Mouse (Mus musculus): ENCODE measurements around the gene Kif1b. TPM values are rescaled to one million over a fixed set of nuclear protein-coding genes. Genes with fewer than 3 reads are reported as not detected.

The Kif1b gene
- total and polyA plus RNA-seq, 3 experiments = 10.0 to 27.6 (median 17.0) TPM

- Histone ChIP-seq H3K27me3 (replicated peaks) (no peaks in the 10 kb centered on the region), H3K9me3 (replicated peaks; ENCODE audit: low read length) (peaks cover 4% of the 10 kb centered on the region), H3K79me2 (replicated peaks; ENCODE audit: control insufficient read depth, extremely low read depth, insufficient read depth, poor library complexity, severe bottlenecking) (no peaks in the 10 kb centered on the region), H3K4me3 (replicated peaks in 1 of 3; ENCODE audit: low read depth in 2 of 3, low read length in 2 of 3, poor library complexity in 1 of 3) (peak overlapping the region in 2 of 3 experiments; percentile 37 to 56), H3K36me3 (replicated peaks in 1 of 2; ENCODE audit: control insufficient read depth in 1 of 2, insufficient read depth in 1 of 2, low read length in 1 of 2) (peaks cover 37 to 64% of the 10 kb centered on the region in 2 experiments), H3K27ac (ENCODE audit: insufficient read depth, low read depth) (peak overlapping the region; percentile 89), H3K4me2 (ENCODE audit: insufficient read depth, low read depth, poor library complexity, severe bottlenecking) (peak overlapping the region; percentile 82), H3K4me1 (ENCODE audit: control insufficient read depth in 1 of 2, insufficient read depth in 2 of 2) (peaks cover 16 to 32% of the 10 kb centered on the region in 2 experiments), H3K9ac (ENCODE audit: insufficient read depth, low read depth) (peak overlapping the region; percentile 61)
- no peak for DNase-seq (ENCODE audit: extremely low read depth)
- TF ChIP-seq SIN3A (IDR thresholded peaks at IDR 0.05; ENCODE audit: low read length) (0 out of 2 replicates have a peak, but pooled peaks have one; percentile 17), ETS1 (conservative IDR thresholded peaks at IDR 0.05; ENCODE audit: low read depth, low read length) (no peak; the same call in 1 of the 2 replicates), JUN (IDR thresholded peaks at IDR 0.05; ENCODE audit: insufficient read depth, low read depth, low read length) (no peak), ELF1 (IDR thresholded peaks at IDR 0.05; ENCODE audit: low read depth, low read length) (0 out of 2 replicates have a peak, but pooled peaks have one; percentile 25), TCF12 (IDR thresholded peaks at IDR 0.05; ENCODE audit: low read depth, low read length) (no peak; the same call in 1 of the 2 replicates), RCOR1 (conservative IDR thresholded peaks at IDR 0.05; ENCODE audit: low read depth, low read length) (no peak), CTCF (conservative IDR thresholded peaks at IDR 0.05 in 1 of 2, IDR thresholded peaks at IDR 0.05 in 1 of 2; ENCODE audit: low read depth in 2 of 2, low read length in 2 of 2) (no peak), IRF4 (IDR thresholded peaks at IDR 0.05; ENCODE audit: low read depth, low read length) (no peak), UBTF (IDR thresholded peaks at IDR 0.05; ENCODE audit: low read depth, low read length) (no peak), ZNF384 (IDR thresholded peaks at IDR 0.05; ENCODE audit: low read depth, low read length) (peak; percentile 95), MAZ (IDR thresholded peaks at IDR 0.05; ENCODE audit: low read depth, low read length) (no peak), CHD1 (IDR thresholded peaks at IDR 0.05; ENCODE audit: low read depth, low read length) (no peak), MYC (IDR thresholded peaks at IDR 0.05; ENCODE audit: low read depth, low read length) (no peak), RAD21 (IDR thresholded peaks at IDR 0.05; ENCODE audit: low read depth, low read length) (no peak), NELFE (IDR thresholded peaks at IDR 0.05; ENCODE audit: low read depth, low read length) (peak; percentile 71), POLR2A (IDR thresholded peaks at IDR 0.05; ENCODE audit: low read depth, low read length) (peak; percentile 82), ZKSCAN1 (IDR thresholded peaks at IDR 0.05; ENCODE audit: borderline replicate concordance, low read depth, low read length) (no peak), TBP (conservative IDR thresholded peaks at IDR 0.05; ENCODE audit: low read depth, low read length) (peak; percentile 76), USF2 (conservative IDR thresholded peaks at IDR 0.05; ENCODE audit: low read depth, low read length) (no peak), MAFK (IDR thresholded peaks at IDR 0.05; ENCODE audit: insufficient replicate concordance, low read length) (peak; percentile 50; the same call in 1 of the 2 replicates), BHLHE40 (IDR thresholded peaks at IDR 0.05; ENCODE audit: low read depth, low read length) (peak; percentile 42), NRF1 (IDR thresholded peaks at IDR 0.05; ENCODE audit: low read depth, low read length) (no peak), MEF2A (IDR thresholded peaks at IDR 0.05; ENCODE audit: borderline replicate concordance, low read depth, low read length) (0 out of 2 replicates have a peak, but pooled peaks have one; percentile 44), CHD2 (IDR thresholded peaks at IDR 0.05; ENCODE audit: low read length) (no peak), ZMIZ1 (IDR thresholded peaks at IDR 0.05; ENCODE audit: low read depth, low read length) (no peak), KAT2A (IDR thresholded peaks at IDR 0.05; ENCODE audit: insufficient replicate concordance, low read length) (no peak), MAX (IDR thresholded peaks at IDR 0.05; ENCODE audit: low read length) (no peak), SMC3 (IDR thresholded peaks at IDR 0.05; ENCODE audit: low read depth, low read length) (no peak)
- dilution Hi-C loops (cut with MboI; ENCODE audit: extremely low pct_ligation_motif_present, extremely low pct_unique_long_range_greater_than_20kb, low sequenced_read_pairs) (no loop called here), in situ Hi-C loops (cut with MboI; ENCODE audit: low pct_ligation_motif_present, low pct_unique_long_range_greater_than_20kb, low sequenced_read_pairs) (no loop called here)
Measured at GRCm38 (mm10) chr4:149218476-149218875, 89.0 kb downstream of the Kif1b start.
